Mouse (Mus musculus) thymus, adult 2 months (tissue): Measurements from ENCODE around the gene Bola2. TPM values are rescaled to one million over a fixed set of nuclear protein-coding genes. Genes with fewer than 3 reads are reported as not detected.
"Not testable (repeated sequence)": the region's sequence is repeated elsewhere in the genome, so short reads cannot be mapped to it uniquely, and the experiment has no call there.

Experiments used
- DNase-seq: peaks from one replicate; pipeline ENCODE4 v3.0.0; 2021
- H3K27ac ChIP-seq: fragments of 200-500 bp; 2 replicates; pipeline ENCODE4 v1.5.1; 2012; ENCODE audit warnings: low read length, control low read depth; ENCODE audit not compliant: control insufficient read depth, insufficient read depth
- H3K27me3 ChIP-seq: fragments of 200-500 bp; 2 replicates; pipeline ENCODE4 v1.6.1; 2012; ENCODE audit warnings: mild to moderate bottlenecking, low read length, moderate library complexity, mixed read lengths; ENCODE audit not compliant: control insufficient read depth, insufficient read depth
- H3K36me3 ChIP-seq: fragments of 200-500 bp; 2 replicates; pipeline ENCODE4 v1.6.1; 2012; ENCODE audit warnings: mild to moderate bottlenecking, low read length, moderate library complexity; ENCODE audit not compliant: control insufficient read depth, insufficient read depth
- H3K4me1 ChIP-seq: fragments of 200-500 bp; replicated peaks from 2 replicates; pipeline ENCODE4 v1.6.1; 2012; ENCODE audit warnings: low read length; ENCODE audit not compliant: control insufficient read depth, insufficient read depth
- H3K4me3 ChIP-seq: fragments of 200-500 bp; 2 replicates; pipeline ENCODE4 v1.5.1; 2012; ENCODE audit warnings: mild to moderate bottlenecking, low read length, control low read depth, moderate library complexity; ENCODE audit not compliant: control insufficient read depth, insufficient read depth
- CTCF ChIP-seq: fragments of 200-500 bp; IDR thresholded peaks from 2 replicates; pipeline ENCODE4 v1.5.1; 2012; ENCODE audit warnings: mild to moderate bottlenecking, control low read depth, low read length, moderate library complexity, borderline replicate concordance; ENCODE audit not compliant: control insufficient read depth, poor library complexity, insufficient read depth; ENCODE audit errors: extremely low read depth
- POLR2A ChIP-seq: fragments of 200-500 bp; IDR thresholded peaks from 2 replicates; pipeline ENCODE4 v1.6.1; 2012; ENCODE audit warnings: mild to moderate bottlenecking, low read length, control low read depth, moderate library complexity; ENCODE audit not compliant: control insufficient read depth, poor library complexity, insufficient read depth; ENCODE audit errors: extremely low read depth
- WGBS: fragments of 180-500 bp; shearing (Covaris S2); methylation state at CpG from one replicate; pipeline ENCODE4 v1.1.7; 2018; 5-methylcytosine and 5-hydroxymethylcytosine counted together
- polyA plus RNA-seq: library from polyadenylated mRNA; depleted of rRNA; stranded (reverse); fragments of >200 nt; gene quantifications from 2 replicates; pipeline ENCODE4 v1.2.3, GENCODE M21; 2012

Gene Bola2
- polyA plus RNA-seq, 1 experiment = 51.3 TPM

DNA sequence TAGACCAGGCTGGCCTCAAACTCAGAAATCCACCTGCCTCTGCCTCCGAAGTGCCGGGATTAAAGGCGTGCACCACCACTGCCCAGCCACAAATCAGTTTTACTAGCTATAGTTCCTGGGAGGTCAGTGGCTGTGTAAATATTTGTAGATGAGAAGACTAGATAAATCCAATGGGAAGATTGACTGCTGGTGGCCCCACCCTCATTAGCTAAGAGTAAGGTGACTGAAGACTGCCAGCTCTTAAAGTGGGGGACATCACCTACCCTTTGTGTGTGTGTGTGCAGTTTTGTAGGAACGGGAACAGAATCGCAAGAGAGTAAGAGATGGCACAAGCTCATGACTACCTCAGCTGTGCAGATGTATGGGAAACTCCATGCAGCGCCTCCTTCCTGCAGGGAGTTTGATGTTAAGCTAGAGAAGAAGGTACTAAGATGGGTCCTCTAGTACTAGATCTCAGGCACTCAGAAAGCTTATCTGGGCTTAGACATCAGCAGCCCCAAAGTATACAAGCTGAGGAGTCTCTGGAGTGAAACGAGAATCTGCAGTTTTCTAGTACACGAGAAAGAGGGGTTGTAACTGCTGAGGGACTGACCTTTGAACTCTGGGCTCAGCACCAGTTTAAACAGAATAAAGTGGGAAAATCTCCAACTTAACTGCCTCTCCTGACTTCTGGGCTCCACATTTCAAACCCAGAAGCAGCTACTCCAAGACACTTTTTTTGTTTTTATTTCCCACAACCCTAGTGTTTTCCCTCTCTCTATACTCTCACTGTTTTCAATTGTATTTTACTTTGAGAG is 16.5 kb upstream of the Bola2 start:
- 97% methylated on average over 8 of the region's 8 CpGs for WGBS

DNA sequence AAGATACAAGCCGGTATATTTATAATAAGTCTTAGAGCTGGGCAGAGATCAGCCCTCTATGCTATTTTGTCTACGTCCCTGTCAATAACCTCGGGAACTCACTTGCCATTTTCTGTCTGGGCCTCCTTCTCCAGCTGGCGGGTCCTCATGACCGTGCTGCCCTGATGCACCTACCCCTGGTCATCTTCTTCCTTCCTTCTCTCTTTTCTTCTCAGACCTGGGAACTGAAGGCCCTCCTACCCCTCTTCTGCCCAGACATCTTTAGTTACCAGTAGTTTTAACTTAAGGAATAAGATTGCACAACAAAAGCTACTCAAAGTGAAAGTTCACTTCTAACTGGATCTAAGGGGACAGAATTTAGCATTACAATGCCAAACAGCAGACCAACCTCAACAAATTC is 15.5 kb upstream of the Bola2 start:
- H3K36me3 ChIP-seq = no peaks in the 10 kb centered on the region

More for the DNA sequence above, 16.5 kb upstream of the Bola2 start:
- Histone ChIP-seq H3K4me1 (no peaks in the 10 kb centered on the region), H3K4me3 (no peak overlapping the region), H3K27me3 (no peaks in the 10 kb centered on the region), H3K36me3 (no peaks in the 10 kb centered on the region), H3K27ac (no peak overlapping the region)
- TF ChIP-seq POLR2A = no peak
- TF ChIP-seq CTCF = no peak
- no peak for DNase-seq

DNA sequence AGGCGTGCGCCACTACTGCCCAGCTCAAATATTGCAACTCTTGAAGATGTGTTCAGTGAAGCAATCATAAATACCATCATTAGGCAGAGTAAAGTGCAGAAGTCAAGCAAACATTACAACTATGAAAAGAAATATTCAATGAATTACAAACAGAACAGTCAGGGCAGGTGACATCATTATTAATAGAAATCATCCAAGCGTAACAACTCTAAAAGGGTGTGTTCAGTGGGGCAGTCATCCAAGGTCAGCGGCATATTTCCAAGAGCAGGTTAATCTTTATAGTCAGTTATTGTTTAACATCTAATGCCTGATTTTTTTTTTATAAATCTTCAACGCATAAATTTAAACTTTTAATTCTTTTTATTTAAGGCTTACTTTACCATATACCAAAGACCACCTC is 14.0 kb upstream of the Bola2 start:
- Histone ChIP-seq H3K27me3 (no peaks in the 10 kb centered on the region), H3K4me3 (no peak overlapping the region), H3K36me3 (no peaks in the 10 kb centered on the region), H3K27ac (no peak overlapping the region), H3K4me1 (no peaks in the 10 kb centered on the region)
- 98% methylated on average over 5 of the region's 5 CpGs for WGBS
- TF ChIP-seq CTCF = no peak
- no peak for TF ChIP-seq POLR2A
- no peak for DNase-seq

More for the DNA sequence above, 15.5 kb upstream of the Bola2 start:
- no peaks in the 10 kb centered on the region for H3K4me1 ChIP-seq
- H3K27me3 ChIP-seq = no peaks in the 10 kb centered on the region
- 95% methylated on average over 5 of the region's 5 CpGs for whole genome bisulfite sequencing
- no peak overlapping the region for H3K27ac ChIP-seq
- H3K4me3 ChIP-seq = no peak overlapping the region
- TF ChIP-seq CTCF (no peak), POLR2A (no peak)
- no peak for DNase-seq

DNA sequence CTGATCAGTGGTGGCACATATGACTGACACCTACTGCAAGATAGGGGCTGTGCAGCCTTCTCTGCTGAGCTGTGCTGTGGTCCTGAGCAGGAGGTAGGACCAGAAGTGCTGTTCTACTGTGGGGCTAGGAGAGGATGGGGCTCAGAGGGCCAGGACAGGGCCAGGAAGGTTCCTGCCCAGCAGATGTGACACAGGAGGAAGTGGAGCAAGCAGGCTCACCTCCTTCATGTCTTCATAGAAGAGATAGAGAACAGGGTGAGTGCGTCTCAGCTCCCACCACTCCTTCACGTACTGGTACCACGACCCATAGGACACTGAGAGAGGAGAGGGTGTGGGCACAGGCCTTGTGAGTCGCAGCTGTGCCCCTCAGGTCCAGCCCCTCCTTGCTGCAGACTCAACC is 7.0 kb upstream of the Bola2 start:
- not testable (repeated sequence) for H3K27ac ChIP-seq, DNase-seq, H3K4me3 ChIP-seq, H3K27me3 ChIP-seq, H3K36me3 ChIP-seq, H3K4me1 ChIP-seq
- WGBS = 67% methylated on average over 4 of the region's 4 CpGs

DNA sequence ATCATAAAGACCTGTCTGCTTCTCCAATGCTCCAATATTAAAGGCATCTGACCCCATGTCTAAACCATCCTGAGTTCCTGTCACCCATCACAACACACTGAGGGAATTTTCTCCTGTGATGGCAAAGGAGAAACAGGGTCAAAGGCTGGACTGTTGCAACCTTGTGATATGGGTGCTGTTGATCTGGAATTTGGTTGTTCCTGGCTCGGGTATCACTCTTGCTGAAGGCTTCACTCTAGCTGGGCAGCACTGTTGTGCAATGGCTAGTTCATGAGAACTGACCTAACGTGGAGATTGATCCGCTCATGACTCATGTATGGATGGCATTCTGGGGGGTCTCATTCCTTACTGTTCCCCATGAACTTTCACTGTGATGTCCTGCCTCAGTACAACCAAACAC is 6.2 kb upstream of the Bola2 start:
- 89% methylated on average over 3 of the region's 3 CpGs for WGBS
- TF ChIP-seq CTCF (no peak), POLR2A (no peak)
- no peak for DNase-seq
- Histone ChIP-seq H3K27ac (no peak overlapping the region), H3K4me1 (no peaks in the 10 kb centered on the region), H3K36me3 (no peaks in the 10 kb centered on the region), H3K27me3 (no peaks in the 10 kb centered on the region), H3K4me3 (no peak overlapping the region)

DNA sequence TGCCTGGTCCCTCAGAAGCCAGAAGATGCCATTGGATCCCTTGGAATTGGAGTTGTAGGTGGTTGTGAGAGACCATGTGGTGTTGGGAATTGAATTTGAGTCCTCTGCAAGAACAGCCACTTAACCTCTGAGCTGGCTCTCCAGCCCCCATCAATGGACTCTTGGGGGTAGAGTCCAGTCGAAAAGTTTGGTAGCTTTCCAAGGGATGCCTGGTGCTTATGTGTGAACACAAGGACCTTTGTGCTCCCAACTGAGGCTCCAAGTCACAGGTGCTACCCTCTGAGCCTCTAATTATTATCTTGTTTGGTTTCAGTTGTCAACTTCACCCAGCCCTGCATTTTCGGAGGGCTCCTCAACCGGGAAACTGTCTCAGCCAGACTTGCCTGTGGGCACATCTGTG is 4.5 kb upstream of the Bola2 start:
- no peak for DNase-seq
- Histone ChIP-seq H3K27me3 (no peaks in the 10 kb centered on the region), H3K4me1 (peaks cover 3% of the 10 kb centered on the region), H3K27ac (no peak overlapping the region), H3K4me3 (no peak overlapping the region), H3K36me3 (no peaks in the 10 kb centered on the region)
- TF ChIP-seq CTCF = no peak
- TF ChIP-seq POLR2A = no peak
- WGBS = 96% methylated on average over 3 of the region's 3 CpGs

DNA sequence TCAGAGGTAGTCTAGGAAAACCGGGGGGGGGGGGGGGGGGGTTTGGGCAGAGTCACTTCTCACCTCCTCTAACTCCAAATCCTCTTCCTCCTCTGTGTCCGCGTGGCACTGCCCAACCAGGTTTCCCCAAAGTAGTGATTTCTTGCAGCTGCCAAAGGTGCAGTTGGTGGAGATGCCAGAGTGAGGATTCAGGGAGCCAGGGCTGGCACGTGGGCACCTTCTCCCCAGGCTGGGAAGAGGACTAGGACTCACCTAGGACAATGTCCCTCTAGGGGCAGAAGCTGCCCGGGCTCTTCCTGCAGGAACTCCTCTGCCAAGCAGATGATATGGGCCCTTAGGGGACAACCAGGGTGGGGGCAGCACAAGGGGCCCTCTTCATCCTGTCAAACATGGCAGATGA is 3.5 kb upstream of the Bola2 start:
- WGBS = 88% methylated on average over 5 of the region's 5 CpGs
- no peak for DNase-seq
- no peaks in the 10 kb centered on the region for H3K27me3 ChIP-seq
- TF ChIP-seq POLR2A (no peak), CTCF (no peak)
- H3K4me3 ChIP-seq = no peak overlapping the region
- H3K36me3 ChIP-seq = no peaks in the 10 kb centered on the region
- H3K27ac ChIP-seq = no peak overlapping the region
- peaks cover 9% of the 10 kb centered on the region for H3K4me1 ChIP-seq
